Mouse (Mus musculus) layer of hippocampus, adult 8-10 months (tissue): ENCODE data around the gene Shc2. TPM values are rescaled to one million over a fixed set of nuclear protein-coding genes. Genes with fewer than 3 reads are reported as not detected.

Experiments
- DNase-seq, 2 experiments: peaks; one replicate each; pipeline ENCODE4 v3.0.0; 2022; ENCODE audit warnings: low spot score in 2 of 2
- total RNA-seq, 4 experiments: library from RNA; stranded (reverse); gene quantifications; 2 replicates each; pipeline ENCODE4 v1.2.4; 2022

The Shc2 gene
- total RNA-seq, 4 experiments from 2014 or later = 41.1 to 51.9 (median 45.4) TPM

- DNase-seq = no peak
Observed at GRCm38 (mm10) chr10:79581501-79581900, 56.2 kb downstream of the Shc2 start.

GRCm38 (mm10) chr10:79580811-79581210, 56.9 kb downstream of the Shc2 start:
- DNase-seq = no peak

- DNase-seq = no peak
Observed at GRCm38 (mm10) chr10:79580356-79580755, 57.4 kb downstream of the Shc2 start.

GRCm38 (mm10) chr10:79579781-79580180, 57.9 kb downstream of the Shc2 start:
- DNase-seq = no peak

- DNase-seq = no peak
Observed at GRCm38 (mm10) chr10:79578891-79579290, 58.8 kb downstream of the Shc2 start.

GRCm38 (mm10) chr10:79578276-79578675, 59.4 kb downstream of the Shc2 start:
- no peak for DNase-seq

- DNase-seq = no peak
Observed at GRCm38 (mm10) chr10:79577376-79577775, 60.3 kb downstream of the Shc2 start.

- DNase-seq = no peak
Observed at GRCm38 (mm10) chr10:79575754-79576153, 62.0 kb downstream of the Shc2 start.

- no peak for DNase-seq
Observed at GRCm38 (mm10) chr10:79574796-79575195, 62.9 kb downstream of the Shc2 start.

- no peak for DNase-seq
Observed at GRCm38 (mm10) chr10:79574350-79574749, 63.4 kb downstream of the Shc2 start.

GRCm38 (mm10) chr10:79573611-79574010, 64.1 kb downstream of the Shc2 start:
- DNase-seq = no peak

GRCm38 (mm10) chr10:79571314-79571713, 66.4 kb downstream of the Shc2 start:
- no peak for DNase-seq

- no peak for DNase-seq
Observed at GRCm38 (mm10) chr10:79569921-79570320, 67.8 kb downstream of the Shc2 start.

Other genes starting within 250 kb of the Shc2 start
- not detected for gene Vmn2r83, start 169.2 kb downstream of the Shc2 start, total RNA-seq
- gene Plpp2, start 104.1 kb downstream of the Shc2 start, total RNA-seq = 1 to 10 TPM; 5.6 to 9.3 (median 6.9) TPM
- 10 to 100 TPM; 51.2 to 72.3 (median 53.0) TPM for gene Mier2, start 82.7 kb downstream of the Shc2 start, total RNA-seq
- gene Theg, start 50.6 kb downstream of the Shc2 start, total RNA-seq = under 1 TPM in 1 of 4 experiments, not detected in 3; 0.61 TPM
- gene C2cd4c, start 23.9 kb downstream of the Shc2 start, total RNA-seq = 10 to 100 TPM; 13.4 to 17.6 (median 15.5) TPM
- gene Odf3l2, start 7.8 kb upstream of the Shc2 start, total RNA-seq = under 1 TPM in 3 of 4 experiments, not detected in 1; 0.27 to 0.60 (median 0.39) TPM
- gene Madcam1, start 26.6 kb upstream of the Shc2 start, total RNA-seq = not detected
- 10 to 100 TPM; 48.4 to 72.6 (median 64.3) TPM for gene Tpgs1, start 31.5 kb upstream of the Shc2 start, total RNA-seq
- gene Cdc34, start 44.3 kb upstream of the Shc2 start, total RNA-seq = 10 to 100 TPM; 57.9 to 67.0 (median 66.1) TPM
- 1 to 10 TPM; 2.3 to 3.5 (median 3.3) TPM for gene Gzmm, start 51.1 kb upstream of the Shc2 start, total RNA-seq
- 100 to 1,000 TPM; 515 to 593 (median 535) TPM for gene Bsg, start 66.6 kb upstream of the Shc2 start, total RNA-seq
- gene Hcn2, start 78.7 kb upstream of the Shc2 start, total RNA-seq = 100 to 1,000 TPM; 120 to 128 (median 121) TPM
- gene Polrmt, start 108.7 kb upstream of the Shc2 start, total RNA-seq = 10 to 100 TPM; 44.5 to 58.2 (median 51.3) TPM
- 1 to 10 TPM; 1.7 to 4.6 (median 2.4) TPM for gene Fgf22, start 117.2 kb upstream of the Shc2 start, total RNA-seq
- 10 to 100 TPM; 72.4 to 82.9 (median 75.8) TPM for gene Rnf126, start 129.0 kb upstream of the Shc2 start, total RNA-seq
- gene Fstl3, start 139.4 kb upstream of the Shc2 start, total RNA-seq = 1 to 10 TPM; 2.2 to 2.9 (median 2.4) TPM
- gene Prss57, start 153.0 kb upstream of the Shc2 start, total RNA-seq = under 1 TPM in 3 of 4 experiments, not detected in 1; 0.43 to 0.83 (median 0.50) TPM
- gene Palm, start 155.7 kb upstream of the Shc2 start, total RNA-seq = 100 to 1,000 TPM; 244 to 264 (median 260) TPM
- gene Misp, start 183.1 kb upstream of the Shc2 start, total RNA-seq = 1 to 10 TPM in 2 of 4 experiments, not detected in 2; 1.6 to 1.9 TPM
- gene Ptbp1, start 216.5 kb upstream of the Shc2 start, total RNA-seq = 10 to 100 TPM; 67.7 to 76.4 (median 73.7) TPM
- gene Prtn3, start 236.6 kb upstream of the Shc2 start, total RNA-seq = 1 to 10 TPM; 1.2 to 2.3 (median 1.5) TPM
- 10 to 100 TPM; 34.6 to 41.0 (median 38.0) TPM for gene Plppr3, start 236.7 kb upstream of the Shc2 start, total RNA-seq
- not detected for gene Elane, start 248.3 kb upstream of the Shc2 start, total RNA-seq